Mouse (Mus musculus) CH12.LX (cell line): Measurements from ENCODE around the gene Npas3.

Experiments used
- CTCF ChIP-seq, 2 experiments: IDR thresholded peaks in 1 of 2; conservative IDR thresholded peaks in 1 of 2; 2 replicates each; pipeline ENCODE4 v1.5.1; 2011 to 2012; ENCODE audit warnings: low read depth in 2 of 2, low read length in 2 of 2, improper control_type of control experiment in 1 of 2, inconsistent platforms in 1 of 2, mild to moderate bottlenecking in 1 of 2, moderate library complexity in 1 of 2
- MEF2A ChIP-seq: IDR thresholded peaks from 2 replicates; pipeline ENCODE4 v1.6.1; 2014; ENCODE audit warnings: low read depth, mild to moderate bottlenecking, inconsistent platforms, low read length, improper control_type of control experiment, borderline replicate concordance
- SIN3A ChIP-seq: IDR thresholded peaks from 2 replicates; pipeline ENCODE4 v1.6.1; 2012; ENCODE audit warnings: low read length, improper control_type of control experiment, inconsistent platforms

- no peak for TF ChIP-seq CTCF (conservative IDR thresholded peaks at IDR 0.05 in 1 of 2, IDR thresholded peaks at IDR 0.05 in 1 of 2; ENCODE audit: low read depth in 2 of 2, low read length in 2 of 2)
- TF ChIP-seq SIN3A, result no peak
- no peak for TF ChIP-seq MEF2A
Observed at GRCm38 (mm10) chr12:53421701-53422100, 173.2 kb downstream of the Npas3 start.
